Mouse (Mus musculus) mouse trophoblast stem cell (cell line): Measurements from ENCODE around the gene Azin2.

ENCODE experiments used
- in situ Hi-C, 2 experiments: fragments of 300-500 bp; cut with MseI, MboI; formaldehyde crosslinking; loops; 2 replicates in 1 of 2; 3 replicates in 1 of 2; pipeline ENCODE4 v1.15.1; 2025

The Azin2 gene

GRCm38 (mm10) chr4:128978634-128979033 is 16.4 kb upstream of the Azin2 start:
- in situ Hi-C loops = no loop called here

- in situ Hi-C loops = no loop called here
Measured at GRCm38 (mm10) chr4:128977217-128977616, 15.0 kb upstream of the Azin2 start.

DNA sequence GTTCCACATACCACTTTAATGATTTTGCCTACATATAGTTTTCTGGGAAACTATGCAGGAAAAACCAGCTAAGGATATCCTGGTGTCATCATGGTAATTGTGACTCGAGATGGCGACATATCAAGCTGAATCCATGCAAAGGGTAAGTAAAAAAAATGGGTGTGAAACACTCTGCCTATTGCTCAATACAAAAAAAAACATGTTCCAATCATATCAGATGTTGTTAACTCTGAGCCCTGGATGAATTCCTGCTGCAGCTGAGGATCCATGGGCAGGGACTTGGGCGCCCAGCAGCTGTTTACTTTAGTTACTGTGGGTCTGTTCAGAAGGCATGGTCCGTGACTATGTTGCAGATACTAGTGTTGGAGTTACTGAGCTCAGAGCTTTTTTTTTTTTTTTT is 14.3 kb upstream of the Azin2 start:
- in situ Hi-C loops = no loop called here

DNA sequence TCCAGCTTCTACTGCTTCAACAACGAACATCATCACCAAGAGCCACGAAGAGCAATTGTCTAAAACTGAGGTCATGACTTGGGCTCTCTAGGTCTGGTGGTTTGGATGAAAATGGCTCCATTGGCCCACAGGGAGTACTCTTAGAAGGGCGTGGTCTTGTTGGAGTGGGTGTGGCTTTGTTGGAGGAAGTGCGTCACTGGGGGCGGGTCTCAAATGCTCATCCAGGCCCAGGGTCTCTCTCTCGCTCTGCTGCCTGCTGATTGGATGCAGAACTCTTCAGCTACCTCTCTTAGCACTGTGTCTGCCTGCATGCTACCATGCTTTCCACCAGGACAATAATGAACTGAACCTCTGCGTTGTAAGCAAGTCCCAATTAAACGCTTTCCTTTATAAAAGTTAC is 12.4 kb upstream of the Azin2 start:
- in situ Hi-C loops = loop anchor here in 1 of 2 experiments (5.0 kb wide), 1 partner anchor 113 kb away; no protein-coding TSS in a partner anchor

- in situ Hi-C loops = loop anchor here in 1 of 2 experiments (5.0 kb wide), 1 partner anchor 116 kb away; no protein-coding TSS in a partner anchor
Measured at GRCm38 (mm10) chr4:128971065-128971694, 8.9 kb upstream of the Azin2 start.

DNA sequence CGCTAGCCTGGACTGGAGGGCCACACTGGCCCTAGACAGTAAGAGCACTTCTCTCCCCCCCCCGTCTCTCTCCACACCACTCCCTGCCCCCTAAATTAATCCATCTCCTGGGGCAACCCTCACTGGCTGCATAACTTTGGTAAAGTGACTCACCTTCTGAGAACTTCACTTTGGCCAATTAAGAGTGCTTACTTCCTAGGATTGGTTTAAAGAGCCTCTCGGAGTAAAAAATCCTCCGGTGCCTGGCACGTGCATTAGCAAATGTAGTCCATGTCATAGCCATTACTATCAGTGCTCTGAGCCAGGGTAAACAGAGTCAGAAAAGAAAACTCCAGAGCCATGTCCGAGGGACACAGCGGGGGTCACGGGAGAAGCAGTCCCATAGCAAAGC is 8.2 kb upstream of the Azin2 start:
- in situ Hi-C loops = loop anchor here in 1 of 2 experiments (5.0 kb wide), 1 partner anchor 117 kb away; no protein-coding TSS in a partner anchor

- in situ Hi-C loops = loop anchor here in 1 of 2 experiments (5.0 kb wide), 1 partner anchor 117 kb away; no protein-coding TSS in a partner anchor
Measured at GRCm38 (mm10) chr4:128969607-128970416, 7.6 kb upstream of the Azin2 start.

GRCm38 (mm10) chr4:128969081-128969480 is 6.8 kb upstream of the Azin2 start:
- in situ Hi-C loops = no loop called here

DNA sequence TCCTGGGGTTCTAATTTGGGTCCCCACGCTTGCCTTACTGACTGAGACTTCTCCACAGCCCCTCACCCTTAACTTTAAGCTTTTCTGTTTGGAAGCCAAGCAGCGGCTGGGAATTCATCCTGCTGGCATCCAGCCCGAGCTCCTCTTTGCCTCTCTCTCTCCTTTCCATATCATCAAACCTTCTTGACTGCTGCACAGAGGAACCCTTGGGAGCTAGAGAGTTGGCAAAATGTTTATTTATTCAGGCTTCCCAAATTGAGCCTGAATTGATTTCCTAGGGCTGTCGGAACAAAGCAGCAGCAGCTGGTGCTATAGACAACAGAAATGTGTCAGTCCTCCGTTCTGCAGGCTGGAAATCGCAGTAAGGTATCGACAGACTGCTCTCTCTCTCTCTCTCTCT is 4.5 kb upstream of the Azin2 start:
- in situ Hi-C loops = no loop called here

DNA sequence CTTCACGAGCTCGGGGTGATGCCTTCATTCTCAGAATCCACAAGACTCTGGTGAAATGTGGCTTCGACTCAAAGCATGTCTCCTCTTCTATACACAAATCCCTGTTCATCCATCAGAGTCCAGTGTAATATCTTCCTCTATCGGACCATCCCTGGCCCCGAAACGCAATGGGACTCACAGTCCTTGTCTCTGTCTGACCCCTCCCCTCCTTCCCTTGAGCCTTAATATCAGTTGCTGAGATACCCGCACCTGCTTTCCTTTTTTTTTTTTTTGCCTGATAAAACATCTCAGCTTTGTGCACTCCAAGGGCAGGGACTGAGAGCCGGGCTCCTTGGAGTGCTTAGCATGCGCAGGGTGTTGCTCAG is 666 bp upstream of the Azin2 start:
- in situ Hi-C loops = loop anchor here in 1 of 2 experiments (5.0 kb wide), 1 partner anchor 119 kb away; no protein-coding TSS in a partner anchor

DNA sequence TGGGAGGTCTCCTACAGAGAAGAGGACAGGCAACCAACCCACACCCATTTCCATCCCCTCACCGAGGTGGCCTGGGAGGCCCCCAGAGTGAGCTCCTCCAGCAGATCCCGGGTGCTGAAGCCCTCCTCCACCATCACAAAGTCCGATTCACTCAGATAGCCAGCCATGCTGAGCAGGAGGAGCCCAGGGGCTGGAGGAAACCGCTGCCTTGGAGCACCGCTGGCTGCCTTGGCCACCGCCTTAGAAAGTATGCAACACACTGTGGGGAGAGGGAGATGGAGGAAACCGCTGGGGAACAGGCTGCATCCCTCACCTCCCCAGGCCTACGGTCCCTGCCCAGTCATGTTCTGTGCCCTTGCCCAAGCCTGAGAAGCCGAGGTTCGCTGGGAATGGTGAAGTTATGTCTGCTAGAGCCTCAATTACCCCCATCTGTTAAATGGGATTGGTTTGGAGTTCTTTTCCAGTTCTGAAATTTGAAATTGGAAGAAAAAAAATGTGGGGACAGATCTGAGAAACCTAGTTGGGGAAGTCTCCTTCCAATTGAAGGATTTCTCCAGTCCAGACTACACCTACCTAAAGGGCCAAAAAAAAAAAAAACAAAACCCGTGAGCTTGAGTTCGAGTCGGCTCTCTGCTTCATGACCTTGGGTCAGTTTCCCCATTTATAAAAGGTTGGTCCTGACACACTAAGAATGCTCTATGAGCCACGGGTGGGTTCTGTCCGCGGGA is 777 bp downstream of the Azin2 start:
- in situ Hi-C loops = loop anchor here in 1 of 2 experiments (5.0 kb wide), 1 partner anchor 121 kb away; no protein-coding TSS in a partner anchor

GRCm38 (mm10) chr4:128959676-128960075 is 2.6 kb downstream of the Azin2 start:
- in situ Hi-C loops = loop anchor here in 1 of 2 experiments (5.0 kb wide), 1 partner anchor 123 kb away; no protein-coding TSS in a partner anchor

DNA sequence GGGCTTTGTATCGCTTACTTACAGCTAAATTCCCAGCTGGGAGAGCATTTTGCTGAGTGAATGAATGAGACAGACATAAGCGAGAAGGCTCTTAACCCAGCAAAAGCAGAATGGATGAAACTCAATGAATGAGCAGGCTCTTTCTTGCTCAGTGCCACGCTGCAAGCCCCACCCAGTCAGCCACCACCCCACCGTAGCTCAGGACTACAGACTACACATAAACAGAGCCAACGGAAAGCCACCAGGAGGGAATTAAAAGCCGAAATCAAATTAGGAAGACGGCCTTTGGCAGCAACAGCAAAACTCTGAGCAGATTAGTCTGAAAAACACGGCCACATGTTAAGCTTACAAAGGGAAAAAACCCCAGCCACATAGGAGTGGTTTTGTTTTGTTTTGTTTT is 3.4 kb downstream of the Azin2 start:
- in situ Hi-C loops = no loop called here

DNA sequence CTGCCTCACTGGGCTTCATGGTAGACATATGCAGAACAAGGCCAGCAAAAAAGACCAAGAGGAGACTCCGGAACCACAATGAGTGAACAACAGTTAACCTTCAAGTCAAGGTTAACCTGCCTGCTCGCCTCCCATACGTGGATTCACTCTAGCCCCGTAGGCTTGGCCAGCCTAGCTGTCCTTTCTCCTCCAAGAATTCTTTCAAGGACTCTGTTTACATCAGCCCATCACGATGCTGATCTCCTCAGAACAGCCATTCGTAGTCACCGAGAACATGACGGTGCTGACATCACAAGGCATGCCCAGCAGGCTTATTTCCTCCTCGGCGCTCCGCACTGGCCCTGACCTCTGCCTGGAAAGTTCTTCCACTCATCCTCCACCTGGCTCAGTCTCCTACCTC is 4.1 kb downstream of the Azin2 start:
- in situ Hi-C loops = no loop called here

DNA sequence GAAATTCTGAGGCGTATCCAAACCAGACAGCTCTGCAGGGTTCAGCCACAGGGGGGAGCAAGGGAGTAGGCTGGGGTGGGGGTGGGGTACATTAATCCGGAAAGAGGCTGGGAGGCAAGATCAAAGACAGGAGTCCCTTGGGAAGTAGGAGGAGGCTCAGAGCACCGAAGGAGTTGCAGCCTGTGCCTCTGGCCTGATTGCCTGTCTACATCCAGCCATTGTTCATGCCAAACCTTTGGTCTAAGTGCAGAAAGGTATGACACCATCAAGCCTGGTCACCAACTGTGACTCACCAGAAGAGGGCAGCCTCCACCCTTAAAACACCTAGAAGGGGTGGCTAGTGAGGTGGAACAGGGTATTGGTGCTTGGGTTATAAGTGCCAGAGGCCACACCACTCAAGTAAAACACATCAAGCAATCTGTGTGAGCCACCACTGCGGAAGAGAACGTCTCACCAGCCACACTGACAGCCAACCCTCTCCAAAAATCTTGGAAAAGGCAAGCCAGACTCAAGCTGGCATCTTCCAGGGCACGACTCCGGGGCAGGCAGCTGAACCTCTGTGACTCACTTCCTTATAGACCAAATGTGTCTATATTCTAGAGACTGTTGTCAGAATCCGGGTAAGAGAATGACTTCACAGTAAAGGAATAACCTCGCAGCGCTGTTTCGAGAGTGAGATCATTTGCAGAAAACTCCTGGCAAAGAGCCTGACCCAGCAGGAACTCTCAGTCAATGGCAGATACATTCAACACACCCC is 4.9 kb downstream of the Azin2 start:
- in situ Hi-C loops = no loop called here

DNA sequence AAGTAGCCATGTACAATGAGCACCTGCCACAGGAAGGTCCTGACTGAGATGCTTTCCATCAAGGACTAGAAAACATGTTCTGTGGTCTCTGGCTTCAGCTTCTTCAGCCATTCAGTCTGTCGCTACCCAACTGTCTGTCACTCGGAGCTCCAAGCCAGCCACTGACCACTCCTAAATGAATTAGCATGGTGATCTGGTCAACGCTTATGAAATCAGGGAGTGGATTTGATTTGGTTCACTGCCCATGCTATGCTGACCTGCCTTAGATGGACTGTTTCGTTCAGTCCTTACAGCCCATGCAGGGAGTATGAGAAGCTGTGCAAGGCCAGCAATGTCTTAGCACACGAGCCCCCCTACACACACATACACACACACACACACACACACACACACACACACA is 8.4 kb downstream of the Azin2 start:
- in situ Hi-C loops = no loop called here

DNA sequence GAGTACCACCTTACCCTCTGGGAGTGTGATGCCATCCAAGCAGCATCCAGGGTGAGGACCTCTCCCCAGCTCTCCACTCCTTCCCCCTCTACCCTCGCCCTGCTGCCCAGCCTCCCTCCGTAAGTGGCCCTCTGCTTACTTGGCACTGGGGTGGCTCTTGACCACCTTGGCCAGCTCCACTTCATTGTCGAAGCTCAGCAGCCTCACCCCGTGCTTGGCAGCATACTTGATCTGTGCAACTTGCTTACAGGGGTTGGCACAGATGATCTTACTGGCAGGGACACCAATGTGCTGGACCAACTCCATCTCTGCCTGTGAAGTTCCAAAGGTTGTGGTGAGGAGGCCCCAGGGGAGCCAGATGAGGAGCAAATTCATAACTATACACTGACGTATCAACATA is 11.8 kb downstream of the Azin2 start:
- in situ Hi-C loops = no loop called here

DNA sequence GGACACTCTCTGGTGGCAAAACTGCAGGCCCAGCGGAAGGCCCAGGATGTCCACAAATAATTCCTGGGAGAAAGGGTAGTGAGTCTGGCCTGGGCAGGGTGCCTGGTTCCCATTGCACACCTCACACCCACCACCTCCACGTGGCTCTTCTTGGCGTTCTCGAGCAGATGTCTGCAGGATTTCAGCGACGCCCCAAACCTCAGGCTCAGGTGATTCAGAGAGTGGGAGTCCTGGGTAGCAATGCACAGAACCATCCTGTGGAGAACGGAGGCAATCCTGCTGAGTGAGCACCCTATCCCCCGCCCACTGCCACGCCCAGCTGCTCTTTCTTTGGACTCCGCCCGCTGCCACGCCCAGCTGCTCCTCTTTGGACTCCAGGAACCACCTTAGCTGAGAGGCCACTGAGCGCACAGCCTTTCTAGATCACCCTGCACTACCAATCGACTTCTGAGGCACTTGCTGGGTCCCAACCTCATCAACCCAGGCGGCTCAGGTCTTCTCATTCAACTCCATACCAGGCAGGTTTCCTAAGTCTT is 12.7 kb downstream of the Azin2 start:
- in situ Hi-C loops = no loop called here

DNA sequence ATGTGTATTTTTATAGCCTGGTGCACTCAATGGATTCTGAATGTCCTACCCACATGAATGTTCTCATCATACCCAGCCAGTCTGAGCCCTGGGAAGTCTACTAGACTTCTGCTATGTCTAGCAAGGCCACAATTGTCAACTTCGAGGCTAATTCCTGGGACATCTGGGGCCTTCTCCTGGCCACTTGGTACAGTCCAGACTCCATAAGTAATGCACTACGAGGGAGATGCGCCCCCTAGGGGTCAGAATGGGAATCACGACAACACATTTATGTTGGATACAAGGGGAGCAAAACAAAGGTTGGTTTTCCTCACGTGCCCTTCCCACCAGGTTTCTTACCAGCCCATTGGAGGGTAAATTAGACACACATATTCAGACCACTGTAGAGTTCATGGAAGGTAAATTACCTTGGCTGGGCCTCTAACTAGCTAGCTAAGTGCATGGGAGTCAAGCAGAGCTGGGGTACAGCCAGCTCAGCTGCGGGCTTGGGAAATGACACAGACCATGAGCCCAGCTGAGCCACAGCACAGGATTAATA is 14.0 kb downstream of the Azin2 start:
- in situ Hi-C loops = no loop called here

DNA sequence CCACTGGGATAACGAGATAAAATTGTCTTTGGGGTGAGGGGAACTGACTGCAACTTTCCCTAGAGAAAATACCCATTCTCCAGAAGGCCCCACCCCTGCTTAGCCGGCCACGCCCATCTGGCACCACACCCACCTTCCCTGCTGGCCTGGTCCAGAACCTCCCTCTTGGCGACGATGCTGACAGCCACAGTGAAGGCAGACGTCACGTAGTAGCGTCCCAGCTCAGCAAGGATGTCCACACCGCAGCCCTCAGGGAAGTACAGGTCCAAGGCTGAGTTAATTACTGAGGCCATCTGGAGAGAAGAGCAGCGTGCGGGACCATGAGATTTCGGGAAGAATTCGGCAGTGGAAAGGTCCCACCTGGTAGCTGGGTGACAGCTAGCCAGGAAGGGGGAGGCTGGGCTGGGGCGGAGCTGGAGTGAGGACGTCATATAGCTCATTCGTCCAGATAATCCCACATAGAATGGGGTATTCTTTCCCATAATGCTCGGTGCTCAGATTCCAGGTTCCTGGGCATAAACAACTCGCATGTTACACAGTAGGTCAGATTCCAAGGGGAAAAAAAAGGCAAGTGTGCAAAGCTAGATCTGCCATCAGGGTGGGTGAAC is 14.8 kb downstream of the Azin2 start:
- in situ Hi-C loops = no loop called here
